Mouse (Mus musculus): ENCODE data around the gene Pnkd. TPM values are rescaled to one million over a fixed set of nuclear protein-coding genes. Genes with fewer than 3 reads are reported as not detected.

The Pnkd gene
- 28.0 and 34.4 TPM in 2 replicates for total RNA-seq (2014; rRNA removed)
- polyA plus RNA-seq (2012; rRNA removed) = 130 and 138 TPM in 2 replicates

DNA sequence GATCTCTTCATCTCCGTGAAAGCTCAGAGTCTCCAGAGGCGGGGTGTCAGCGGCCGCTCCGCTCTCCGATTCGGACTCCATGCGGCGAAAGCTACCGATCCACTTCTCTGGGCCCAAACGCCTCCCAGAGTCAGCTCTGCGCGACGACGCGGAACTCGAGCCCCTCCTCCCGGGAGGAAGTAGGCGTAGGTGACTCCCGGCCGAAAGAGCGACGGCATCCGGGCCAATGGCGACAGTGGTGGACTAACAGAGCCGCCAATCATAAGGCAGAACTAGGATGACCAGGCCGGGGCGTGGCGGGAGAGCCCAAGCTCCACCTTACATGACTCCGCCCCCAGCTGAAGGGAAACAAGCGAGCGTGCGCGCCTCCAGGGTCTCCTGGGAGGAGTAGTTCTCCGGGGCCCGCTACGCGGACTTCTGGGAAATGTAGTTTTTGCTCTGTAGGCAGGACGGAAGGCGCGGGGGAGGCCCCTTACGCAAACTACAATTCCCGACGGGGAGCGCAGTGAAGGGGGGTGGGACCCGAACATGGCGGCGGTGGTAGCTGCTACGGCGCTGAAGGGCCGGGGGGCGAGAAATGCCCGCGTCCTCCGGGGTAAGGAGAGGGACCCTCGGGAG lies at the start of gene Pnkd, which contains the start of gene Aamp:
Gene Pnkd (plus strand): TSS at position 388 of the 618 bp plus-strand sequence.
Gene Aamp (minus strand): TSS at position 196 of the 618 bp plus-strand sequence.
- peaks cover 8% of the 10 kb centered on the region; the same call in 1 of the 2 replicates for H3K36me3 ChIP-seq (ENCODE audit: control insufficient read depth, insufficient read depth, low read length)
- peak within 1 kb of the TSS; percentile 82 for H3K9ac ChIP-seq (ENCODE audit: low read depth, low read length)
- H3K27ac ChIP-seq (replicated peaks; ENCODE audit: insufficient read depth, low read depth, low read length) = peak within 1 kb of the TSS; percentile 80
- no peaks in the 10 kb centered on the region for H3K79me2 ChIP-seq (ENCODE audit: control insufficient read depth, insufficient read depth, low read length)
- peaks cover 6% of the 10 kb centered on the region for H3K4me1 ChIP-seq (ENCODE audit: control insufficient read depth, insufficient read depth, low read length)
- no peaks in the 10 kb centered on the region for H3K27me3 ChIP-seq (ENCODE audit: control insufficient read depth, insufficient read depth, low read length)
- TF ChIP-seq CTCF (IDR thresholded peaks at IDR 0.05; ENCODE audit: low read depth, low read length) = 0 out of 2 replicates have a peak, but pooled peaks have one; percentile 19
- peak; percentile 85 for TF ChIP-seq POLR2A (IDR thresholded peaks at IDR 0.05; ENCODE audit: extremely low read depth, insufficient read depth, low read length)
- peak; percentile 98 for DNase-seq (ENCODE audit: extremely low read depth, low read depth, low spot score)
- WGBS = under 1% methylated on average over 56 of the region's 56 CpGs
- peak within 1 kb of the TSS; percentile 81 for H3K4me3 ChIP-seq (ENCODE audit: insufficient read depth, low read depth, low read length)

DNA sequence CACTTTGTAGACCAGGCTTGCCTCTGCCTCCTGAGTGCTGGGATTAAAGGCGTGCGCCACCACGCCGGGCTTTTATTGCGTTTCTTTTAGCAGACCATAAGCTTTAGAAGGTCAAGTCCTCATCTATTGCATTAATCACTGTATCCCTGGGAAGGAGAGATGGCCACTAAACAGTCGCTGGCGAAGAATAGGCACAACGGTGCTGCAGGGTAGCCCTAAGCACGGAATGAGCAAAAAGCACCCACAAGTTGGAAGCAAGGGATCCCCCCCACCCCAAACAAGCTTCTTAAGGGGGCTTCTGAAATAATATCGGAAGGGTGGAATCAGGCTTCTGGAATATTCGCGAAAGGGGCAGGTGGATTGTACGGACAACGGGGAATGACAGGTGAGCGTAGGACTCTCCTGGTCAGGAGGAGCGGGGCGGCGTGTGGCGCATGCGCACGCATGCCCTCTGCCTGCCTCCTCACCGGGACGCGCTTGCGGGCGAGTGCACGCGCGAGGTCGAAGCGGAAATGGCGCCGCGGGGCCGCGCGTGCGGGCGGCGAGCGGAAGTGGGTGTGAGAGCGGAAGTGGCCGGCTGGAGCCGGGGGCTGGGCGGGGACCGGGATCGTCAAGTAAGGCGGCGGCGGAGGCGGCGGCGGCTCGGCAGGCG lies 48.7 kb upstream of the Pnkd start, which contains the start of gene Arpc2:
Gene Arpc2 (plus strand): TSS at position 147 of the 652 bp plus-strand sequence.
- 5% methylated on average over 47 of the region's 55 CpGs for WGBS
- Histone ChIP-seq H3K27me3 (ENCODE audit: control insufficient read depth, insufficient read depth, low read length) (no peaks in the 10 kb centered on the region), H3K27ac (replicated peaks; ENCODE audit: insufficient read depth, low read depth, low read length) (peak within 1 kb of the TSS; percentile 90), H3K9ac (ENCODE audit: low read depth, low read length) (peak within 1 kb of the TSS; percentile 97), H3K4me1 (ENCODE audit: control insufficient read depth, insufficient read depth, low read length) (peaks cover 4% of the 10 kb centered on the region), H3K36me3 (ENCODE audit: control insufficient read depth, insufficient read depth, low read length) (no peaks in the 10 kb centered on the region), H3K79me2 (ENCODE audit: control insufficient read depth, insufficient read depth, low read length) (peaks cover 25% of the 10 kb centered on the region), H3K4me3 (ENCODE audit: insufficient read depth, low read depth, low read length) (peak within 1 kb of the TSS; percentile 93)
- DNase-seq (ENCODE audit: extremely low read depth, low read depth, low spot score) = peak; percentile 82
- TF ChIP-seq CTCF (IDR thresholded peaks at IDR 0.05; ENCODE audit: low read depth, low read length) (no peak), POLR2A (IDR thresholded peaks at IDR 0.05; ENCODE audit: extremely low read depth, insufficient read depth, low read length) (peak; percentile 88)

GRCm38 (mm10) chr1:74236590-74237317 lies 48.0 kb upstream of the Pnkd start:
- Histone ChIP-seq H3K79me2 (ENCODE audit: control insufficient read depth, insufficient read depth, low read length) (peaks cover 27% of the 10 kb centered on the region), H3K27me3 (ENCODE audit: control insufficient read depth, insufficient read depth, low read length) (no peaks in the 10 kb centered on the region), H3K4me3 (ENCODE audit: insufficient read depth, low read depth, low read length) (peak overlapping the region; percentile 93), H3K36me3 (ENCODE audit: control insufficient read depth, insufficient read depth, low read length) (no peaks in the 10 kb centered on the region), H3K27ac (replicated peaks; ENCODE audit: insufficient read depth, low read depth, low read length) (peak overlapping the region; percentile 81), H3K4me1 (ENCODE audit: control insufficient read depth, insufficient read depth, low read length) (peaks cover 4% of the 10 kb centered on the region), H3K9ac (ENCODE audit: low read depth, low read length) (peak overlapping the region; percentile 97)
- peak; percentile 59 for DNase-seq (ENCODE audit: extremely low read depth, low read depth, low spot score)
- TF ChIP-seq POLR2A (IDR thresholded peaks at IDR 0.05; ENCODE audit: extremely low read depth, insufficient read depth, low read length) (no peak), CTCF (IDR thresholded peaks at IDR 0.05; ENCODE audit: low read depth, low read length) (no peak)
- WGBS = under 1% methylated on average over 50 of the region's 57 CpGs

DNA sequence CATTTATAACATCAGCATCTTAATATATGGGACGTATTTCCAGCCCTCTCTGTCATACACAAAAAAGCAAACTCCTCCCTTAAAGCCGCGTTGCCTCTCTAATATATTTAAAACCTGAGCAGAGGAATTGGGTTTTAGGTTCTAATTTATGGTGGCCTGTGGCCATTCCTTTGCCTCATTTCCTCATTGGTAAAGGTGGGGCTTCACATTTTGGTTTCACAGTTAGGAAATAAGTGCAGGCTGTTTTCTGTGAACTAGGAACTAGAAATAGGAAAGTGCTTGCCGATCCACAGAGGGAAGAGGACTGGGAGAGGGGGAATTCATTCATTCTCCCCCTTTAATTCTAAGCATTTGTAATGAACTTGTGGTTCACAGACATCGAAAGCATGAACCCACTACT lies 47.1 kb upstream of the Pnkd start:
- H3K36me3 ChIP-seq (ENCODE audit: control insufficient read depth, insufficient read depth, low read length) = no peaks in the 10 kb centered on the region

GRCm38 (mm10) chr1:74238136-74238535 lies 46.6 kb upstream of the Pnkd start:
- H3K79me2 ChIP-seq (ENCODE audit: control insufficient read depth, insufficient read depth, low read length) = peaks cover 39% of the 10 kb centered on the region
- H3K4me3 ChIP-seq (ENCODE audit: insufficient read depth, low read depth, low read length) = peak overlapping the region; percentile 48
- H3K9ac ChIP-seq (ENCODE audit: low read depth, low read length) = no peak overlapping the region
- no peaks in the 10 kb centered on the region for H3K36me3 ChIP-seq (ENCODE audit: control insufficient read depth, insufficient read depth, low read length)
- 50% methylated on average over 1 of the region's 1 CpGs for WGBS
- H3K4me1 ChIP-seq (ENCODE audit: control insufficient read depth, insufficient read depth, low read length) = peaks cover 4% of the 10 kb centered on the region
- DNase-seq (ENCODE audit: extremely low read depth, low read depth, low spot score) = no peak
- no peaks in the 10 kb centered on the region for H3K27me3 ChIP-seq (ENCODE audit: control insufficient read depth, insufficient read depth, low read length)
- H3K27ac ChIP-seq (replicated peaks; ENCODE audit: insufficient read depth, low read depth, low read length) = no peak overlapping the region
- TF ChIP-seq POLR2A (IDR thresholded peaks at IDR 0.05; ENCODE audit: extremely low read depth, insufficient read depth, low read length) (no peak), CTCF (IDR thresholded peaks at IDR 0.05; ENCODE audit: low read depth, low read length) (no peak)

More for the DNA sequence above, 47.1 kb upstream of the Pnkd start:
- 19% methylated on average over 5 of the region's 5 CpGs for WGBS
- TF ChIP-seq CTCF (IDR thresholded peaks at IDR 0.05; ENCODE audit: low read depth, low read length) = no peak
- no peak for TF ChIP-seq POLR2A (IDR thresholded peaks at IDR 0.05; ENCODE audit: extremely low read depth, insufficient read depth, low read length)
- no peak for DNase-seq (ENCODE audit: extremely low read depth, low read depth, low spot score)
- Histone ChIP-seq H3K9ac (ENCODE audit: low read depth, low read length) (no peak overlapping the region), H3K79me2 (ENCODE audit: control insufficient read depth, insufficient read depth, low read length) (peaks cover 34% of the 10 kb centered on the region), H3K27ac (replicated peaks; ENCODE audit: insufficient read depth, low read depth, low read length) (no peak overlapping the region), H3K27me3 (ENCODE audit: control insufficient read depth, insufficient read depth, low read length) (no peaks in the 10 kb centered on the region), H3K4me3 (ENCODE audit: insufficient read depth, low read depth, low read length) (peak overlapping the region; percentile 48), H3K4me1 (ENCODE audit: control insufficient read depth, insufficient read depth, low read length) (peaks cover 4% of the 10 kb centered on the region)
